Mouse (Mus musculus): ENCODE data around the gene Dnlz. TPM values are rescaled to one million over a fixed set of nuclear protein-coding genes. Genes with fewer than 3 reads are reported as not detected.

Dnlz gene
- total and polyA plus RNA-seq, 3 experiments: 21.8 to 27.7 TPM; not detected in 1

DNA sequence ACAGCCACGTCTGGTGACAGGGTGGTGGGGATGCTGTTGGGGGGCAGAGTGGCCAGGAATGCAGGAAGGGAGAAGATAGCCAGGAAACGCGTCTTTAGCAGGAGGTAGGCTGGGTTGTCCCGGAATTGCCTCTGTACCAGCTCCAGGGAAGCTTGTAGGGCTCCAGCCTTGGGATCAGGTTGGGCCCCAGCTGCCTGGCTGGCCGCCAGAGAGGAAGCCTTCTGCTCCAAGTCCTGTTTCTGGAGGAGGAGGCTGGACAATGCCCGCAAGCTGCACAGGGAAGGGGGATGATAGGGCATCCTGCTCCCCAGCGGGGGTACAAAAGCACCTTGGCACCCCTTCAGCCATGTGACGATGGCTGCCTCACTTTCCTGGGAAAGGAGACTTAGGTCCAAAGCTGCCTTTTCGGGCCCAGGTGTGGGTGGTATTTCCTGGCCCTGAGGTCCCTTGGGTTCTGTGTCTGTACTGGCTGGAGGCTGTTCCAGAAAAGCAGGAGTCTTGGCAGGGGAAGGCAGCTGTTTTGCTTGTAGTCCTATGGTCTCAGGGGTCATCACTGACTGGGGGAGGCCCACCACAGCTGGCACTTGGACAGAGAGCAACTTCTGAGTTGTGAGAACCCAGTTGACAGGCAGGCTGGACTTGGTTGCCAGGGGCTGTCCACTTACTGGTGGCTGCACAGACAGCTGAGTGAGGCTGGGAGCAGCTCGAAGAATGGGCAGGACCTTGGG lies 13.0 kb upstream of the Dnlz start:
- Histone ChIP-seq H3K27ac (ENCODE audit: control insufficient read depth, low read depth, low read length) (no peak overlapping the region), H3K9me3 (replicated peaks; ENCODE audit: insufficient read depth, low read length) (no peaks in the 10 kb centered on the region), H3K79me2 (ENCODE audit: control insufficient read depth, insufficient read depth, low read length, poor library complexity) (no peaks in the 10 kb centered on the region), H3K27me3 (ENCODE audit: control insufficient read depth in 1 of 2, insufficient read depth in 2 of 2, low read length in 2 of 2) (no peaks in the 10 kb centered on the region), H3K36me3 (ENCODE audit: control insufficient read depth in 1 of 2, insufficient read depth in 2 of 2, low read length in 2 of 2) (peaks cover 0 to 3% of the 10 kb centered on the region in 2 experiments; a peak in 2 of 4 replicates), H3K4me1 (ENCODE audit: control insufficient read depth in 1 of 2, insufficient read depth in 2 of 2, low read length in 2 of 2) (no peaks in the 10 kb centered on the region), H3K9ac (ENCODE audit: control insufficient read depth, low read depth, low read length, poor library complexity, severe bottlenecking) (no peak overlapping the region), H3K4me3 (ENCODE audit: control insufficient read depth in 1 of 2, insufficient read depth in 1 of 2, low read depth in 2 of 2, low read length in 2 of 2) (no peak overlapping the region)
- TF ChIP-seq KAT2A (conservative IDR thresholded peaks at IDR 0.05; ENCODE audit: low read depth, low read length): no peak
- TF ChIP-seq USF1 (IDR thresholded peaks at IDR 0.05; ENCODE audit: low read depth, low read length): no peak
- TF ChIP-seq E2F4 (IDR thresholded peaks at IDR 0.05; ENCODE audit: borderline replicate concordance, low read depth, low read length): no peak
- TF ChIP-seq HCFC1 (IDR thresholded peaks at IDR 0.05; ENCODE audit: low read depth, low read length): no peak
- no peak for TF ChIP-seq NRF1 (IDR thresholded peaks at IDR 0.05; ENCODE audit: insufficient read depth, low read depth, low read length, poor library complexity, severe bottlenecking)
- no peak for TF ChIP-seq TBP (IDR thresholded peaks at IDR 0.05; ENCODE audit: low read depth, low read length)
- TF ChIP-seq SIN3A (IDR thresholded peaks at IDR 0.05; ENCODE audit: low read length): no peak
- TF ChIP-seq EP300 (IDR thresholded peaks at IDR 0.05; ENCODE audit: low read depth in 1 of 2, low read length in 2 of 2): no peak
- TF ChIP-seq RCOR1 (IDR thresholded peaks at IDR 0.05; ENCODE audit: low read depth, low read length): no peak
- no peak for TF ChIP-seq GATA1 (IDR thresholded peaks at IDR 0.05; ENCODE audit: low read depth, low read length)
- no peak for TF ChIP-seq UBTF (IDR thresholded peaks at IDR 0.05; ENCODE audit: borderline replicate concordance, insufficient read depth, low read depth, low read length)
- TF ChIP-seq CHD2 (IDR thresholded peaks at IDR 0.05; ENCODE audit: low read length): no peak
- TF ChIP-seq MYB (IDR thresholded peaks at IDR 0.05; ENCODE audit: low read depth, low read length): no peak
- TF ChIP-seq SMC3 (IDR thresholded peaks at IDR 0.05; ENCODE audit: low read depth, low read length): no peak
- no peak for TF ChIP-seq TAL1 (IDR thresholded peaks at IDR 0.05; ENCODE audit: low read length)
- no peak for TF ChIP-seq MYC (IDR thresholded peaks at IDR 0.05; ENCODE audit: low read depth, low read length)
- no peak for TF ChIP-seq JUND (IDR thresholded peaks at IDR 0.05; ENCODE audit: low read depth, low read length)
- no peak for TF ChIP-seq CTCF (IDR thresholded peaks at IDR 0.05 in 2 of 3, conservative IDR thresholded peaks at IDR 0.05 in 1 of 3; ENCODE audit: control insufficient read depth in 1 of 3, insufficient read depth in 1 of 3, low read depth in 2 of 3, low read length in 3 of 3, poor library complexity in 1 of 3, severe bottlenecking in 1 of 3)
- TF ChIP-seq MAFK (IDR thresholded peaks at IDR 0.05; ENCODE audit: borderline replicate concordance, low read depth, low read length): no peak
- TF ChIP-seq MXI1 (IDR thresholded peaks at IDR 0.05; ENCODE audit: low read depth, low read length): no peak
- no peak for DNase-seq (ENCODE audit: low read depth, low spot score)

DNA sequence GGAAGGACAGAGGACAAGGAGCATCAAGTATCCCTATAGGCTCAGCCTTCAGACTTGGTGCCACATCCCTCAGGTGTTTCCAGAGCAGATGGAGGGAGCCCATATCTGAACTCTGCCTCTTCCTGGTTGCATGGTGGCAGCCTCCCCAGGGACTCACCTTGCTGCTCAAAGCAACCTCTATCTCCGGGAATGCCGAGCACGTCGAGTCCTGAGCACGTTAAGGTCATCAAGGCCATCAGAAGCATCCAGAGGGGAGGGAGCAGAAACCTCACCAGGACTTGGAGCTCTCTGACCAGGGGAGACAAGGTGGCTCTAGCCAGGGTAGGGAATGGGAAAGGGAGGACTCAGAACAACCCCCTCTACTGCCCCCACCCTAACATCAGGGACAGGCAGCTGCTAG lies 11.6 kb upstream of the Dnlz start:
- no peaks in the 10 kb centered on the region for H3K79me2 ChIP-seq (ENCODE audit: control insufficient read depth, insufficient read depth, low read length, poor library complexity)
- no peaks in the 10 kb centered on the region for H3K9me3 ChIP-seq (replicated peaks; ENCODE audit: insufficient read depth, low read length)
- no peaks in the 10 kb centered on the region for H3K27me3 ChIP-seq (ENCODE audit: control insufficient read depth in 1 of 2, insufficient read depth in 2 of 2, low read length in 2 of 2)
- no peak for TF ChIP-seq SIN3A (IDR thresholded peaks at IDR 0.05; ENCODE audit: low read length)
- no peak for TF ChIP-seq E2F4 (IDR thresholded peaks at IDR 0.05; ENCODE audit: borderline replicate concordance, low read depth, low read length)
- TF ChIP-seq ELF1 (IDR thresholded peaks at IDR 0.05; ENCODE audit: low read depth, low read length): no peak
- no peak for TF ChIP-seq MAZ (IDR thresholded peaks at IDR 0.05; ENCODE audit: low read depth, low read length)
- no peak for TF ChIP-seq HCFC1 (IDR thresholded peaks at IDR 0.05; ENCODE audit: low read depth, low read length)
- TF ChIP-seq UBTF (IDR thresholded peaks at IDR 0.05; ENCODE audit: borderline replicate concordance, insufficient read depth, low read depth, low read length): no peak
- TF ChIP-seq ZMIZ1 (IDR thresholded peaks at IDR 0.05; ENCODE audit: low read depth, low read length): no peak
- TF ChIP-seq MYB (IDR thresholded peaks at IDR 0.05; ENCODE audit: low read depth, low read length): no peak
- no peak for TF ChIP-seq NRF1 (IDR thresholded peaks at IDR 0.05; ENCODE audit: insufficient read depth, low read depth, low read length, poor library complexity, severe bottlenecking)
- no peak for TF ChIP-seq EP300 (IDR thresholded peaks at IDR 0.05; ENCODE audit: low read depth in 1 of 2, low read length in 2 of 2)
- H3K4me1 ChIP-seq (ENCODE audit: control insufficient read depth in 1 of 2, insufficient read depth in 2 of 2, low read length in 2 of 2): no peaks in the 10 kb centered on the region
- DNase-seq (ENCODE audit: low read depth, low spot score): no peak
- H3K4me3 ChIP-seq (ENCODE audit: control insufficient read depth in 1 of 2, insufficient read depth in 1 of 2, low read depth in 2 of 2, low read length in 2 of 2): no peak overlapping the region
- H3K9ac ChIP-seq (ENCODE audit: control insufficient read depth, low read depth, low read length, poor library complexity, severe bottlenecking): no peak overlapping the region
- H3K27ac ChIP-seq (ENCODE audit: control insufficient read depth, low read depth, low read length): no peak overlapping the region
- H3K36me3 ChIP-seq (ENCODE audit: control insufficient read depth in 1 of 2, insufficient read depth in 2 of 2, low read length in 2 of 2): peaks cover 0 to 2% of the 10 kb centered on the region in 2 experiments; a peak in 1 of 4 replicates
